Mouse (Mus musculus) heart, adult 2 months (tissue): Measurements from ENCODE around the gene Gm37240. TPM values are rescaled to one million over a fixed set of nuclear protein-coding genes. Genes with fewer than 3 reads are reported as not detected.

Experiments
- DNase-seq, 2 experiments: peaks; one replicate each; pipeline ENCODE4 v3.0.0; 2021
- H3K27ac ChIP-seq: fragments of 200-600 bp; 2 replicates; pipeline ENCODE4 v1.8.1; 2022
- H3K27me3 ChIP-seq: fragments of 200-500 bp; 2 replicates; pipeline ENCODE4 v1.6.1; 2012; ENCODE audit warnings: mild to moderate bottlenecking, low read length, inconsistent platforms, mixed read lengths; ENCODE audit not compliant: control insufficient read depth, insufficient read depth
- H3K36me3 ChIP-seq: fragments of 200-500 bp; 2 replicates; pipeline ENCODE4 v1.6.1; 2012; ENCODE audit warnings: low read length, inconsistent platforms; ENCODE audit not compliant: control insufficient read depth, insufficient read depth
- H3K4me1 ChIP-seq: fragments of 200-500 bp; 2 replicates; pipeline ENCODE4 v1.6.1; 2011; ENCODE audit warnings: low read length; ENCODE audit not compliant: control insufficient read depth, insufficient read depth
- H3K4me3 ChIP-seq: fragments of 200-600 bp; 2 replicates; pipeline ENCODE4 v1.8.1; 2022
- H3K79me2 ChIP-seq: fragments of 200-500 bp; replicated peaks from 2 replicates; pipeline ENCODE4 v1.6.1; 2012; ENCODE audit warnings: mild to moderate bottlenecking, inconsistent platforms, low read length, moderate library complexity, mixed read lengths; ENCODE audit not compliant: control insufficient read depth, insufficient read depth
- H3K9ac ChIP-seq: fragments of 200-500 bp; 2 replicates; pipeline ENCODE4 v1.6.1; 2012; ENCODE audit warnings: low read depth, mild to moderate bottlenecking, control low read depth, inconsistent platforms, low read length, mixed read lengths
- CTCF ChIP-seq: fragments of 200-600 bp; IDR thresholded peaks from 2 replicates; pipeline ENCODE4 v1.8.1; 2022; ENCODE audit warnings: antibody characterized with exemption, mild to moderate bottlenecking, moderate library complexity
- EP300 ChIP-seq: fragments of 200-500 bp; IDR thresholded peaks from 2 replicates; pipeline ENCODE4 v1.6.1; 2011; ENCODE audit warnings: low read depth, low read length, control low read depth; ENCODE audit not compliant: insufficient read depth
- POLR2A ChIP-seq: fragments of 200-500 bp; IDR thresholded peaks from 2 replicates; pipeline ENCODE4 v1.6.1; 2011; ENCODE audit warnings: mild to moderate bottlenecking, low read depth, low read length, control low read depth; ENCODE audit not compliant: insufficient read depth
- WGBS: fragments of 180-500 bp; shearing (Covaris S2); methylation state at CpG from one replicate; pipeline ENCODE4 v1.1.7; 2018; 5-methylcytosine and 5-hydroxymethylcytosine counted together
- intact Hi-C: fragments of 180-260 bp; cut with DNase I; formaldehyde crosslinking; loops from one replicate; pipeline ENCODE4 v1.15.1; 2025
- polyA plus RNA-seq: library from polyadenylated mRNA; depleted of rRNA; stranded (reverse); fragments of >200 nt; gene quantifications from 2 replicates; pipeline ENCODE4 v1.2.3, GENCODE M21; 2012
- total RNA-seq, 2 experiments: library from RNA; stranded (reverse); gene quantifications; 2 replicates each; pipeline ENCODE4 v1.2.3; 2021

Gene Gm37240
- total and polyA plus RNA-seq, 3 experiments, result 25.0 to 45.3 (median 36.6) TPM

GRCm38 (mm10) chr3:85173441-85174071, 713.8 kb downstream of the Gm37240 start:
- Histone ChIP-seq H3K4me3 (no peak overlapping the region), H3K36me3 (no peaks in the 10 kb centered on the region), H3K27ac (no peak overlapping the region), H3K9ac (no peak overlapping the region), H3K27me3 (no peaks in the 10 kb centered on the region), H3K4me1 (no peaks in the 10 kb centered on the region), H3K79me2 (no peaks in the 10 kb centered on the region)
- 46% methylated on average over 6 of the region's 6 CpGs for WGBS
- no peak for TF ChIP-seq EP300
- TF ChIP-seq CTCF, result no peak
- no peak for TF ChIP-seq POLR2A
- no peak for DNase-seq
- intact Hi-C loops, result no loop called here

DNA sequence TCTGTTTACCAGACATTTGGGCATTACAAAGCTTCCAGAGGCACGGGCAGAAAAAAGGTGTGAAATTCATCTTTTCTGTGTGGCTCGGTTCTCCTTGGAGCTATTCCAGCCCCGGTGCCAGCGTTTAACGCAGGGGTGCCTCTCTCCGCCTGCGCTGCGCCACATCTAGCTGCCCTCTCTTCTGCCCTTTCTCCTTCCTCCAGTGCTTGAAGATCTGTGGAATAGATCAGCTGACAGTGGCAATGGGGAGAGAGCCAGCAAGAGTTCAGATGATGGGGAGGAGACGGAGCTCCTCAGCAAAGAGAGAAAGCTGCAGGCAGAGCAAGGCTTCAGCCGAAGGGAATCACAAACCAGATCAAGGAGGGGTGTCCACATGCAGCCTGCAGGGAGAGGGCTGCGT, 714.8 kb downstream of the Gm37240 start:
- Histone ChIP-seq H3K4me3 (no peak overlapping the region), H3K9ac (no peak overlapping the region), H3K4me1 (no peaks in the 10 kb centered on the region), H3K27me3 (no peaks in the 10 kb centered on the region), H3K36me3 (no peaks in the 10 kb centered on the region), H3K79me2 (no peaks in the 10 kb centered on the region), H3K27ac (no peak overlapping the region)
- 82% methylated on average over 11 of the region's 11 CpGs for WGBS
- no peak for TF ChIP-seq CTCF
- no peak for DNase-seq
- intact Hi-C loops, result no loop called here

- no peaks in the 10 kb centered on the region for H3K27me3 ChIP-seq
- no peaks in the 10 kb centered on the region for H3K79me2 ChIP-seq
- H3K4me3 ChIP-seq, result no peak overlapping the region
- 67% methylated on average over 12 of the region's 12 CpGs for WGBS
- H3K36me3 ChIP-seq, result no peaks in the 10 kb centered on the region
- intact Hi-C loops, result no loop called here
- H3K4me1 ChIP-seq, result no peaks in the 10 kb centered on the region
- DNase-seq, result no peak
- TF ChIP-seq CTCF (no peak), POLR2A (no peak), EP300 (no peak)
- no peak overlapping the region for H3K9ac ChIP-seq
- H3K27ac ChIP-seq, result no peak overlapping the region
Observed at GRCm38 (mm10) chr3:85172096-85172495, 715.2 kb downstream of the Gm37240 start.

GRCm38 (mm10) chr3:85168816-85169215, 718.5 kb downstream of the Gm37240 start:
- Histone ChIP-seq H3K27me3 (no peaks in the 10 kb centered on the region), H3K27ac (no peak overlapping the region), H3K36me3 (no peaks in the 10 kb centered on the region), H3K4me1 (no peaks in the 10 kb centered on the region), H3K79me2 (no peaks in the 10 kb centered on the region), H3K9ac (no peak overlapping the region), H3K4me3 (no peak overlapping the region)
- intact Hi-C loops, result no loop called here
- WGBS, result 88% methylated on average over 2 of the region's 2 CpGs
- TF ChIP-seq CTCF, result no peak
- TF ChIP-seq EP300, result no peak
- no peak for TF ChIP-seq POLR2A
- no peak for DNase-seq

GRCm38 (mm10) chr3:85164931-85165330, 722.4 kb downstream of the Gm37240 start:
- intact Hi-C loops, result no loop called here
- 25% methylated on average over 1 of the region's 1 CpGs for WGBS
- no peak overlapping the region for H3K4me3 ChIP-seq

GRCm38 (mm10) chr3:85163396-85163795, 723.9 kb downstream of the Gm37240 start:
- 85% methylated on average over 5 of the region's 5 CpGs for WGBS
- H3K36me3 ChIP-seq, result no peaks in the 10 kb centered on the region
- no peaks in the 10 kb centered on the region for H3K79me2 ChIP-seq
- H3K27ac ChIP-seq, result no peak overlapping the region
- intact Hi-C loops, result no loop called here
- DNase-seq, result no peak
- no peaks in the 10 kb centered on the region for H3K4me1 ChIP-seq
- TF ChIP-seq POLR2A (no peak), EP300 (no peak), CTCF (no peak)
- H3K9ac ChIP-seq, result no peak overlapping the region
- no peaks in the 10 kb centered on the region for H3K27me3 ChIP-seq
- no peak overlapping the region for H3K4me3 ChIP-seq

More at GRCm38 (mm10) chr3:85164931-85165330, 722.4 kb downstream of the Gm37240 start:
- Histone ChIP-seq H3K4me1 (no peaks in the 10 kb centered on the region), H3K36me3 (no peaks in the 10 kb centered on the region), H3K27ac (no peak overlapping the region), H3K9ac (no peak overlapping the region), H3K79me2 (no peaks in the 10 kb centered on the region), H3K27me3 (no peaks in the 10 kb centered on the region)
- TF ChIP-seq POLR2A (no peak), CTCF (no peak), EP300 (no peak)
- DNase-seq, result no peak
